Mouse (Mus musculus) gastrocnemius, postnatal 14 days (tissue): Measurements from ENCODE around the gene Bcl2l11. TPM values are rescaled to one million over a fixed set of nuclear protein-coding genes. Genes with fewer than 3 reads are reported as not detected.
"Not testable (repeated sequence)": the region's sequence is repeated elsewhere in the genome, so short reads cannot be mapped to it uniquely, and the experiment has no call there.

Experiments used
- DNase-seq: peaks from one replicate; pipeline ENCODE4 v3.0.0; 2021; ENCODE audit warnings: mixed read lengths
- intact Hi-C: fragments of 180-260 bp; cut with DNase I; formaldehyde crosslinking; loops from one replicate; pipeline ENCODE4 v1.15.1; 2025; ENCODE audit warnings: low total_unique reads
- total RNA-seq, 2 experiments: library from RNA; stranded (reverse); gene quantifications; 2 replicates each; pipeline ENCODE4 v1.2.3; 2021

Bcl2l11 gene
- total RNA-seq, 2 experiments from 2014 or later: 4.9 to 6.1 TPM

- no peak for DNase-seq
- intact Hi-C loops: no loop called here
These were observed 41.0 kb downstream of the Bcl2l11 start for GRCm38 (mm10) chr2:128166623-128167423.

- intact Hi-C loops: no loop called here
These were observed 42.1 kb downstream of the Bcl2l11 start for GRCm38 (mm10) chr2:128167930-128168329.

GRCm38 (mm10) chr2:128169486-128169885 lies 43.6 kb downstream of the Bcl2l11 start:
- intact Hi-C loops: no loop called here
- DNase-seq: no peak

More at GRCm38 (mm10) chr2:128167930-128168329, 42.1 kb downstream of the Bcl2l11 start:
- no peak for DNase-seq

GRCm38 (mm10) chr2:128169972-128170371 lies 44.1 kb downstream of the Bcl2l11 start:
- intact Hi-C loops: no loop called here

GRCm38 (mm10) chr2:128170614-128171013 lies 44.8 kb downstream of the Bcl2l11 start:
- intact Hi-C loops: no loop called here
- DNase-seq: no peak

More at GRCm38 (mm10) chr2:128169972-128170371, 44.1 kb downstream of the Bcl2l11 start:
- DNase-seq: no peak

- intact Hi-C loops: no loop called here
- no peak for DNase-seq
These were observed 46.4 kb downstream of the Bcl2l11 start for GRCm38 (mm10) chr2:128172266-128172665.

GRCm38 (mm10) chr2:128174176-128174575 lies 48.3 kb downstream of the Bcl2l11 start:
- intact Hi-C loops: no loop called here
- no peak for DNase-seq

GRCm38 (mm10) chr2:128174604-128175342 lies 48.9 kb downstream of the Bcl2l11 start:
- intact Hi-C loops: no loop called here
- no peak for DNase-seq

- DNase-seq: no peak
- intact Hi-C loops: no loop called here
These were observed 49.8 kb downstream of the Bcl2l11 start for GRCm38 (mm10) chr2:128175625-128176024.

- intact Hi-C loops: no loop called here
These were observed 50.7 kb downstream of the Bcl2l11 start for GRCm38 (mm10) chr2:128176391-128177044.

GRCm38 (mm10) chr2:128177241-128177661 lies 51.4 kb downstream of the Bcl2l11 start:
- DNase-seq: peak; percentile 32
- intact Hi-C loops: no loop called here

More at GRCm38 (mm10) chr2:128176391-128177044, 50.7 kb downstream of the Bcl2l11 start:
- no peak for DNase-seq

- intact Hi-C loops: no loop called here
- DNase-seq: no peak
These were observed 53.4 kb downstream of the Bcl2l11 start for GRCm38 (mm10) chr2:128179126-128179807.

GRCm38 (mm10) chr2:128179808-128180379 lies 54.1 kb downstream of the Bcl2l11 start:
- intact Hi-C loops: loop anchor here (5.0 kb wide), 1 partner anchor 37 kb away; no protein-coding TSS in a partner anchor

GRCm38 (mm10) chr2:128182181-128182580 lies 56.3 kb downstream of the Bcl2l11 start:
- intact Hi-C loops: loop anchor here (5.0 kb wide), 1 partner anchor 35 kb away; no protein-coding TSS in a partner anchor
- DNase-seq: not testable (repeated sequence)

More at GRCm38 (mm10) chr2:128179808-128180379, 54.1 kb downstream of the Bcl2l11 start:
- DNase-seq: no peak

- no peak for DNase-seq
- intact Hi-C loops: loop anchor here (5.0 kb wide), 1 partner anchor 35 kb away; no protein-coding TSS in a partner anchor
These were observed 56.9 kb downstream of the Bcl2l11 start for GRCm38 (mm10) chr2:128182751-128183150.

- no peak for DNase-seq
- intact Hi-C loops: loop anchor here (5.0 kb wide), 1 partner anchor 34 kb away; no protein-coding TSS in a partner anchor
These were observed 57.9 kb downstream of the Bcl2l11 start for GRCm38 (mm10) chr2:128183762-128184161.

GRCm38 (mm10) chr2:128185942-128186341 lies 60.1 kb downstream of the Bcl2l11 start:
- DNase-seq: no peak
- intact Hi-C loops: no loop called here

- no peak for DNase-seq
These were observed 61.4 kb downstream of the Bcl2l11 start for GRCm38 (mm10) chr2:128187277-128187676.

GRCm38 (mm10) chr2:128188461-128188860 lies 62.6 kb downstream of the Bcl2l11 start:
- intact Hi-C loops: no loop called here

More at GRCm38 (mm10) chr2:128187277-128187676, 61.4 kb downstream of the Bcl2l11 start:
- intact Hi-C loops: no loop called here

More at GRCm38 (mm10) chr2:128188461-128188860, 62.6 kb downstream of the Bcl2l11 start:
- DNase-seq: no peak
